Mouse (Mus musculus) limb, embryonic 15.5 days (tissue): ENCODE data around the gene Tm9sf2. TPM values are rescaled to one million over a fixed set of nuclear protein-coding genes. Genes with fewer than 3 reads are reported as not detected.
"Not testable (repeated sequence)": the region's sequence is repeated elsewhere in the genome, so short reads cannot be mapped to it uniquely, and the experiment has no call there.

Experiments
- ATAC-seq: fragments of 200-750 bp; cut with Nextera tagmentation; 2 replicates; pipeline ENCODE4 v1.8.0; 2017; ENCODE audit warnings: low read depth, moderate TSS enrichment; ENCODE audit not compliant: insufficient number of reproducible peaks, low FRiP score, low TSS enrichment
- H3K27ac ChIP-seq: fragments of 300-500 bp; sonication (generic); 2 replicates; pipeline ENCODE4 v1.5.1; 2015; ENCODE audit warnings: moderate library complexity, mild to moderate bottlenecking, inconsistent platforms
- H3K27me3 ChIP-seq: fragments of 300-500 bp; sonication (generic); 2 replicates; pipeline ENCODE4 v1.6.1; 2015; ENCODE audit warnings: inconsistent platforms
- H3K36me3 ChIP-seq: fragments of 300-500 bp; sonication (generic); 2 replicates; pipeline ENCODE4 v1.6.1; 2015; ENCODE audit warnings: inconsistent platforms
- H3K4me1 ChIP-seq: fragments of 300-500 bp; sonication (generic); 2 replicates; pipeline ENCODE4 v1.6.1; 2015; ENCODE audit warnings: inconsistent platforms
- H3K4me2 ChIP-seq: fragments of 300-500 bp; sonication (generic); 2 replicates; pipeline ENCODE4 v1.6.1; 2015; ENCODE audit warnings: mild to moderate bottlenecking, inconsistent platforms
- H3K4me3 ChIP-seq: fragments of 300-500 bp; sonication (generic); 2 replicates; pipeline ENCODE4 v1.5.1; 2015; ENCODE audit warnings: mild to moderate bottlenecking, inconsistent platforms
- H3K9ac ChIP-seq: fragments of 300-500 bp; sonication (generic); 2 replicates; pipeline ENCODE4 v1.6.1; 2015; ENCODE audit warnings: inconsistent platforms
- H3K9me3 ChIP-seq: fragments of 300-500 bp; sonication (generic); 2 replicates; pipeline ENCODE4 v1.6.1; 2016; ENCODE audit warnings: inconsistent platforms
- WGBS: fragments of 180-500 bp; shearing (Covaris S2); methylation state at CpG from one replicate; pipeline ENCODE4 v1.1.7; 2015; 5-methylcytosine and 5-hydroxymethylcytosine counted together
- polyA plus RNA-seq: library from polyadenylated mRNA; unstranded; fragments of >200 nt; fragmentation: Nextera tagmentation; extraction: Ambion mirVana; gene quantifications from 2 replicates; pipeline ENCODE4 v1.2.1, GENCODE M21; 2015

The Tm9sf2 gene
- polyA plus RNA-seq = 169 and 173 TPM in 2 replicates

- peaks cover 3% of the 10 kb centered on the region; the same call in 1 of the 2 replicates for H3K36me3 ChIP-seq
- peak within 1 kb of the TSS; percentile 96 for H3K27ac ChIP-seq
- under 1% methylated on average over 75 of the region's 76 CpGs for WGBS
- H3K9me3 ChIP-seq = no peaks in the 10 kb centered on the region
- H3K4me1 ChIP-seq = peaks cover 28% of the 10 kb centered on the region
- H3K9ac ChIP-seq = peak within 1 kb of the TSS; percentile 83
- H3K4me3 ChIP-seq = peak within 1 kb of the TSS; percentile 69
- ATAC-seq = peak; percentile 89
- peak within 1 kb of the TSS; percentile 62 for H3K4me2 ChIP-seq
- H3K27me3 ChIP-seq = no peaks in the 10 kb centered on the region
Measured at GRCm38 (mm10) chr14:122106822-122107468, at the start of gene Tm9sf2. Tm9sf2 (plus strand) TSS chr14:122107038.

GRCm38 (mm10) chr14:122057941-122058346 is 48.9 kb upstream of the Tm9sf2 start:
- H3K4me2 ChIP-seq = no peak overlapping the region
- no peak for ATAC-seq

GRCm38 (mm10) chr14:122060642-122061041 is 46.2 kb upstream of the Tm9sf2 start:
- Histone ChIP-seq H3K4me1 (no peaks in the 10 kb centered on the region), H3K9ac (no peak overlapping the region), H3K36me3 (no peaks in the 10 kb centered on the region), H3K9me3 (no peaks in the 10 kb centered on the region), H3K4me3 (no peak overlapping the region), H3K27me3 (no peaks in the 10 kb centered on the region), H3K4me2 (no peak overlapping the region), H3K27ac (no peak overlapping the region)
- 12% methylated on average over 3 of the region's 3 CpGs for WGBS
- ATAC-seq = no peak

More at GRCm38 (mm10) chr14:122057941-122058346, 48.9 kb upstream of the Tm9sf2 start:
- no peaks in the 10 kb centered on the region for H3K27me3 ChIP-seq
- no peaks in the 10 kb centered on the region for H3K36me3 ChIP-seq
- no peak overlapping the region for H3K4me3 ChIP-seq
- no peaks in the 10 kb centered on the region for H3K4me1 ChIP-seq
- no peak overlapping the region for H3K9ac ChIP-seq
- 36% methylated on average over 2 of the region's 2 CpGs for WGBS
- H3K9me3 ChIP-seq = no peaks in the 10 kb centered on the region
- no peak overlapping the region for H3K27ac ChIP-seq

DNA sequence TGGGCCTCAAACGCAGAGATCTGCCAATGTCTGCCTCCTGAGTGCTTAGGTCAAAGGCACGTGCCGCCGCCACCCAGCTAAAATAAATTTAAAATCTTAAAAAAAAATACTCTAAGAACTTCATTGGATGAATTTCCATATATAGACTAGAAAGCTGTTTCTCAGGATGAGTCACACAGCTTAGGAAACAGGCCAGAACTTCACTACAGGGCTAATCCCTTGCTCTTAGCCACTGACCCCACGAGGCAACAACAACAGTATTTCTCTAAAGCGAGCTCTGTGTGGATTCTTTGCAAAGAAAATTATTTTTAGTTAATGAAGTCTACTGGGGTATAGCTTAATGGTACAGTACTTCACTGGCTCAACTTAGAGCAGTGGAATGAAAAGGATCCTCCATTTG is 45.5 kb upstream of the Tm9sf2 start:
- no peaks in the 10 kb centered on the region for H3K9me3 ChIP-seq
- WGBS = 81% methylated on average over 6 of the region's 6 CpGs
- ATAC-seq = no peak

DNA sequence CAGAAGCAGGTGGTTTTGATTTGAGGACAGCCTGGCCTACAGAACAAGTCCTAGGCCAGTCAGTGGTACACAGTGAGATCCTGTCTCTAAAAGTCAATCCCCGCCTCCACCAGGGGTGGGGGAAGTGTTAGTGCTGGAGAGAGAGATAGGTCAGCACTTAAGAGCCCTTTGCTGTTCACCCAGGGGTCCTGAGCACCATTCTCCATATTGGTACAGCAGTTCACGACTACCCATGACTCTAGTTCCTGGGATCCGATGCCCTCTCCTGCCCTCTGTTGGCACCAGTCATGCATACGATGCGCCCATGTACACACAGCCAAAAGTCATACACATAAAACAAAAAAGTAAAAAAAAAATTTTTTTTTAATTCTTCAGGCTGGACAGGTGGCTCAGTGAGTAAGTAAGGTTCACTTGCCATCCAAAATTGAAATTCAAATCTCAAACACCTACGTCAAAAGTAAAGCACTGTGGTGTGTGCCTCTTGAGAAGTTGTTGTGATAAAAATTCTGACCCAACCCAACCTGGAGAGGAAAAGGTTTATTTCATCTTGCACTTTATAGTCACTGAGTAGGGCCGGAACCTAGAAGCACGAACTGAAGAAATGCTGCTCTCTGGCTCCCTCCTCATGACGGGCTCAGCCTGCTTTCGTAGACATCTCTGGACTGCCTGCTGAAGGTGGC is 44.3 kb upstream of the Tm9sf2 start:
- Histone ChIP-seq H3K4me2 (no peak overlapping the region), H3K9me3 (no peaks in the 10 kb centered on the region), H3K36me3 (no peaks in the 10 kb centered on the region), H3K9ac (no peak overlapping the region), H3K27me3 (no peaks in the 10 kb centered on the region), H3K4me3 (no peak overlapping the region), H3K4me1 (no peaks in the 10 kb centered on the region), H3K27ac (no peak overlapping the region)
- ATAC-seq = no peak
- 80% methylated on average over 10 of the region's 10 CpGs for WGBS

More for the DNA sequence above, 45.5 kb upstream of the Tm9sf2 start:
- H3K4me1 ChIP-seq = no peaks in the 10 kb centered on the region
- H3K4me3 ChIP-seq = no peak overlapping the region
- H3K27ac ChIP-seq = no peak overlapping the region
- no peak overlapping the region for H3K4me2 ChIP-seq
- H3K36me3 ChIP-seq = no peaks in the 10 kb centered on the region
- H3K27me3 ChIP-seq = no peaks in the 10 kb centered on the region
- H3K9ac ChIP-seq = no peak overlapping the region

DNA sequence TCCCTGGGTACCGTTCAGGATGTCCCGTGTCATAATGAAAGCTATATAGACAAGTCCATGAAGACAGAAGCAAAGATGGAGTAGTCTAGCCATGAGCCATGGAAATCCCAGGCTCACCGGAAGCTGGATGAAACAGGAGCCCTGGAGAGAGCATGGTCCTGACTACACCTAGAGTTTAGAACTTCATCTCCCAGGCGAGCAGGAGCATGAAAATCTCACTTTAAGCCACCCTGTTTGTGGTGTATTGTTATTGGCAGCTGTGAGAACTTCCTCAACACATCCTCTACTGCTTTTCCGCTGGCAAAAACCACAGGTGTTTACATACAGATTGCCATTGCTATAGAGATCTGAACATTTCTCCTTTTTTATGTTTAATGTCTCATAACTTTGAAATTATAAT is 43.2 kb upstream of the Tm9sf2 start:
- H3K27me3 ChIP-seq = no peaks in the 10 kb centered on the region
- no peaks in the 10 kb centered on the region for H3K4me1 ChIP-seq
- ATAC-seq = no peak
- no peak overlapping the region for H3K9ac ChIP-seq
- H3K9me3 ChIP-seq = no peaks in the 10 kb centered on the region
- H3K27ac ChIP-seq = no peak overlapping the region
- H3K4me2 ChIP-seq = no peak overlapping the region
- WGBS = 66% methylated on average over 5 of the region's 5 CpGs
- no peaks in the 10 kb centered on the region for H3K36me3 ChIP-seq
- no peak overlapping the region for H3K4me3 ChIP-seq

GRCm38 (mm10) chr14:122064519-122064918 is 42.3 kb upstream of the Tm9sf2 start:
- Histone ChIP-seq H3K4me2 (no peak overlapping the region), H3K9ac (no peak overlapping the region), H3K4me3 (no peak overlapping the region), H3K9me3 (no peaks in the 10 kb centered on the region), H3K27ac (no peak overlapping the region), H3K36me3 (no peaks in the 10 kb centered on the region), H3K27me3 (no peaks in the 10 kb centered on the region), H3K4me1 (no peaks in the 10 kb centered on the region)
- WGBS = 3% methylated on average over 2 of the region's 2 CpGs
- no peak for ATAC-seq

DNA sequence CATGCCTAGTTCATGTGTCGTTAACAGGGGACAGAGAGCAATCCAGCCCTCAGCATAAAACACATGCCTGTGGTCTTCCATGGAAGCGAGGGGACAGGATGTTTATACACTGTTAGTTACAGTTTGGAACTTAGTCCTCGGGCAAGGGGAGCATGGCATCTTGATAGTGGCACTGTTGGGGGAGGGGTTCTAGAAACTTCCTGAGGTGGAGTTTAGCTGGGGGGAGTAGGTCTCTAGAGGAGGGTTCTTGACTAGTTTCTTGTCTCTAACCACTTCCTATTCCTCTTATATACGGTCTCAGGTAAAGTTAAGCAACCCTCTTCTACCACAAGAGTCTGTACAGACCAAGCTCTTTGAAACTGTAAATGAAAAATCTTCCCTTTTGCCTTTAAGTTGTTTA is 40.6 kb upstream of the Tm9sf2 start:
- Histone ChIP-seq H3K27me3 (no peaks in the 10 kb centered on the region), H3K36me3 (no peaks in the 10 kb centered on the region), H3K27ac (no peak overlapping the region), H3K9ac (no peak overlapping the region), H3K4me1 (no peaks in the 10 kb centered on the region), H3K9me3 (no peaks in the 10 kb centered on the region), H3K4me2 (no peak overlapping the region), H3K4me3 (no peak overlapping the region)
- whole genome bisulfite sequencing = 55% methylated on average over 4 of the region's 4 CpGs
- no peak for ATAC-seq

GRCm38 (mm10) chr14:122068036-122068435 is 38.8 kb upstream of the Tm9sf2 start:
- 69% methylated on average over 3 of the region's 3 CpGs for WGBS
- H3K27ac ChIP-seq, H3K9ac ChIP-seq, ATAC-seq, H3K4me3 ChIP-seq, H3K4me1 ChIP-seq, H3K27me3 ChIP-seq, H3K9me3 ChIP-seq, H3K36me3 ChIP-seq, H3K4me2 ChIP-seq: not testable (repeated sequence)

GRCm38 (mm10) chr14:122068801-122069695 is 37.8 kb upstream of the Tm9sf2 start:
- 57% methylated on average over 11 of the region's 11 CpGs for WGBS
- Histone ChIP-seq H3K27ac (no peak overlapping the region), H3K4me2 (no peak overlapping the region), H3K9ac (no peak overlapping the region), H3K4me3 (no peak overlapping the region), H3K4me1 (no peaks in the 10 kb centered on the region), H3K27me3 (no peaks in the 10 kb centered on the region), H3K9me3 (no peaks in the 10 kb centered on the region), H3K36me3 (no peaks in the 10 kb centered on the region)
- no peak for ATAC-seq

DNA sequence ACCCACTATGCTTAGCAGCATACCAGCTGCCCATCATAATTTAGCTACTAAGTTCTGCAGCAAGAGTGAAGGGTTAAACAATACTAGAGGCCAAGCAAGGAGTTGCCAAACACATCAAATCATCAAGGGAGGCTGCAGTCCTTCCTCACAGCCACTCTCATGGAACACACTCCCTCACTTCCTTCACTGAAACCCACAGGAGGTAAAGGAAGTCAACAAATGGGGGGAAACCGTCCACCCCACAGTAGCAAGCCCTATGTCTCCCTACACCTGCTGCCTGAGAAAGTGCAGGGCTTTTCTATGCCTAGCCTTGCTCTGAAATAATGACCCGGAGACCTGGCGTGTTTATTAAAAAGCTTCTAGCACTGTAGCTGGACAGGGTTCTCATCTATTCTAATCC is 36.9 kb upstream of the Tm9sf2 start:
- H3K9ac ChIP-seq = no peak overlapping the region
- no peak overlapping the region for H3K4me2 ChIP-seq
- H3K36me3 ChIP-seq = no peaks in the 10 kb centered on the region
- no peaks in the 10 kb centered on the region for H3K9me3 ChIP-seq
- H3K4me3 ChIP-seq = no peak overlapping the region
- H3K27ac ChIP-seq = no peak overlapping the region
- ATAC-seq = no peak
- no peaks in the 10 kb centered on the region for H3K4me1 ChIP-seq
- WGBS = 76% methylated on average over 3 of the region's 3 CpGs
- no peaks in the 10 kb centered on the region for H3K27me3 ChIP-seq

- H3K4me3 ChIP-seq = no peak overlapping the region
- H3K36me3 ChIP-seq = no peaks in the 10 kb centered on the region
- whole genome bisulfite sequencing = 91% methylated on average over 5 of the region's 5 CpGs
Measured at GRCm38 (mm10) chr14:122073422-122073821, 33.4 kb upstream of the Tm9sf2 start.

More at GRCm38 (mm10) chr14:122073422-122073821, 33.4 kb upstream of the Tm9sf2 start:
- ATAC-seq = no peak
- Histone ChIP-seq H3K4me1 (no peaks in the 10 kb centered on the region), H3K27me3 (no peaks in the 10 kb centered on the region), H3K27ac (no peak overlapping the region), H3K9me3 (no peaks in the 10 kb centered on the region), H3K9ac (no peak overlapping the region), H3K4me2 (no peak overlapping the region)
